Mouse (Mus musculus) liver, embryonic 16.5 days (tissue): ENCODE data around the gene Wiz. TPM values are rescaled to one million over a fixed set of nuclear protein-coding genes. Genes with fewer than 3 reads are reported as not detected.

Experiments used
- ATAC-seq: fragments of 200-750 bp; cut with Nextera tagmentation; 2 replicates; pipeline ENCODE4 v1.8.0; 2017; ENCODE audit warnings: low read depth, mild to moderate bottlenecking, moderate number of reproducible peaks, moderate library complexity
- H3K27ac ChIP-seq: fragments of 300-500 bp; sonication (generic); 2 replicates; pipeline ENCODE4 v1.5.1; 2014; ENCODE audit warnings: mild to moderate bottlenecking, low read length
- H3K27me3 ChIP-seq: fragments of 300-500 bp; sonication (generic); 2 replicates; pipeline ENCODE4 v1.6.1; 2014; ENCODE audit warnings: low read depth, low read length, mixed read lengths; ENCODE audit not compliant: control insufficient read depth, insufficient read depth
- H3K36me3 ChIP-seq: fragments of 300-500 bp; sonication (generic); 2 replicates; pipeline ENCODE4 v1.6.1; 2014; ENCODE audit warnings: mild to moderate bottlenecking; ENCODE audit not compliant: control insufficient read depth, insufficient read depth
- H3K4me1 ChIP-seq: fragments of 300-500 bp; sonication (generic); 2 replicates; pipeline ENCODE4 v1.6.1; 2014; ENCODE audit warnings: low read depth, low read length, mixed read lengths; ENCODE audit not compliant: control insufficient read depth
- H3K4me2 ChIP-seq: fragments of 300-500 bp; sonication (generic); 2 replicates; pipeline ENCODE4 v1.6.1; 2014; ENCODE audit warnings: low read depth, low read length, mixed read lengths
- H3K4me3 ChIP-seq: fragments of 300-500 bp; sonication (generic); 2 replicates; pipeline ENCODE4 v1.5.1; 2014; ENCODE audit warnings: low read depth, mild to moderate bottlenecking, low read length
- H3K9ac ChIP-seq: fragments of 300-500 bp; sonication (generic); 2 replicates; pipeline ENCODE4 v1.6.1; 2014; ENCODE audit warnings: low read depth, low read length
- H3K9me3 ChIP-seq: fragments of 300-500 bp; sonication (generic); replicated peaks from 2 replicates; pipeline ENCODE4 v1.6.1; 2016; ENCODE audit warnings: low read length; ENCODE audit not compliant: control insufficient read depth
- WGBS: fragments of 180-500 bp; shearing (Covaris S2); extraction: QIAGEN DNeasy Blood & Tissue Kit; methylation state at CpG from one replicate; pipeline ENCODE4 v1.1.7; 2014; ENCODE audit not compliant: insufficient replicate concordance; 5-methylcytosine and 5-hydroxymethylcytosine counted together
- microRNA-seq: library from miRNA; unstranded; fragments of <30 nt; microRNA quantifications from one replicate; pipeline ENCODE4, GENCODE M21; 2016
- polyA plus RNA-seq: library from polyadenylated mRNA; unstranded; fragments of >200 nt; fragmentation: Nextera tagmentation; extraction: Ambion mirVana; gene quantifications from 2 replicates; pipeline ENCODE4 v1.2.1, GENCODE M21; 2015

The Wiz gene
- polyA plus RNA-seq, 1 experiment from 2014 or later, result 5.8 TPM

DNA sequence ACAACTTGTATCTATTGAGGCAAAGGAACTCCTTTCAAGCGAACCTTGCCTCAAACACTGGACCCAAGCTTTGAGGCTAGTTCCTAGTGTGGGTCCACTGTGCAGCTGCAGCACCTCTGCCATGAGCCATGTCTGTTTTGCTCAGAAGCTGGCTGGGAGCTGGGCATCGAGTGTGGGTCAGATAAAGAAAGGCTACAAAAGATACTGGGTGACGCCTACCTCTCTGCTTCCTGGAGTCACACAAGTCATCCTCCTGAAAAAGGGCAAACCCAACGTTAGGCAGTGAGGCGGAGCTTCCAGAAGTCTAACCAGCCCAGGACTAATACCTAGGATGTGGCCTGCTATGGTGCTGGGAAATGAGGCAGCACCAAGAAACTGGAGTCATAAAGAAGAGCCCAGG, 75.3 kb downstream of the Wiz start:
- Histone ChIP-seq H3K4me3 (no peak overlapping the region), H3K4me1 (peaks cover 7% of the 10 kb centered on the region), H3K9ac (no peak overlapping the region), H3K9me3 (no peaks in the 10 kb centered on the region), H3K4me2 (no peak overlapping the region), H3K36me3 (peaks cover 78% of the 10 kb centered on the region), H3K27ac (no peak overlapping the region), H3K27me3 (no peaks in the 10 kb centered on the region)
- ATAC-seq, result peak; percentile 37
- WGBS, result 34% methylated on average over 5 of the region's 5 CpGs

DNA sequence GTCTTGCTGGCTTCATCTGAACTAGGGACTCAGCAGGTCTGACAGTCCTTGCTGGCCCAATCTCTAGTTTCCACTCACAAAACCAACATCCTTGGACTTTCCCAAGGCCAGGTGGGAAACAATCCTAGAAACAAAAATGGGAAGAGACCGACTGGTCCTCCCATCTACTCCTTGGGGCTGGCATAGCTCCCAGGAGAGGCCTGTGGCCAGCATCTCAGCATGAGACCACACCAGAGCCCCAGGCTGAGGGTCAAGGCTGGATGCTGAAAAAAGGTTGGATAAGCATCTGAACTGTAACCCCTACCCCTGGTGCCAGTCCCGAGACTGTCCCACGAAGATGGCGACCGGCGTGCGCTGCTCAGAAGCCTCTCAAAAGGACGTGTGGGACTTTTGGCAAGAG, 76.4 kb downstream of the Wiz start:
- ATAC-seq, result no peak
- H3K27ac ChIP-seq, result no peak overlapping the region
- H3K9ac ChIP-seq, result no peak overlapping the region
- WGBS, result 85% methylated on average over 8 of the region's 8 CpGs
- H3K27me3 ChIP-seq, result no peaks in the 10 kb centered on the region
- H3K4me2 ChIP-seq, result no peak overlapping the region
- no peaks in the 10 kb centered on the region for H3K9me3 ChIP-seq
- H3K4me1 ChIP-seq, result peaks cover 3% of the 10 kb centered on the region; the same call in 1 of the 2 replicates
- peaks cover 84% of the 10 kb centered on the region for H3K36me3 ChIP-seq
- H3K4me3 ChIP-seq, result no peak overlapping the region

DNA sequence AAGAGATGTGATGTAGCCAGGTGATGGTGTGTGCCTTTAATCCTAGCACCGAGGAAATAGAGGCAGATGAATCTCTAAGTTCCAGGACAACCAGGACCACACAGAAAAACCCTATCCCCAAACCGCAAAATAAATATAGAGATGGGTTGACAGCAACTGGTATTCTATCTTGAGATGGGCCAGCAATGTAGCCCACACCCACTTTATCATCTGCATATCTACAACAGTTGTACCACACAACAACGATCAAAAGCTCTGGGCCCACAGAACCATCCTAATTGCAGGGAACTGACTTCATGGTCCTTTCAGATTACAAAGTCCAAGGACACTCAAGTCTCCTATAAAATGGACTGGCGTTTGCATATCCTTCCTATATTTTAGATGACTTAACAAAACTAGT, 81.3 kb downstream of the Wiz start:
- H3K9ac ChIP-seq, result no peak overlapping the region
- WGBS, result 30% methylated on average over 4 of the region's 4 CpGs
- no peak overlapping the region for H3K27ac ChIP-seq
- ATAC-seq, result 0 out of 2 replicates have a peak, but pooled peaks have one; percentile 30
- peaks cover 4% of the 10 kb centered on the region; the same call in 1 of the 2 replicates for H3K4me1 ChIP-seq
- H3K36me3 ChIP-seq, result peaks cover 75% of the 10 kb centered on the region
- H3K4me2 ChIP-seq, result no peak overlapping the region
- H3K4me3 ChIP-seq, result no peak overlapping the region
- no peaks in the 10 kb centered on the region for H3K27me3 ChIP-seq
- H3K9me3 ChIP-seq, result no peaks in the 10 kb centered on the region

Small RNA genes lying within 50 kb of the gene (microRNA-seq; reads per million reads assigned to microRNA genes)
- not detected for gene Gm22201

Other genes starting within 250 kb of the Wiz start
- gene Notch3, start 222.6 kb downstream of the Wiz start, polyA plus RNA-seq, result 0.42 and 0.73 TPM in 2 replicates
- not detected in 2 replicates for gene Ephx3, start 199.9 kb downstream of the Wiz start, polyA plus RNA-seq
- gene Brd4, start 104.7 kb downstream of the Wiz start, polyA plus RNA-seq, result 28.3 and 36.0 TPM in 2 replicates
- 29.7 and 31.2 TPM in 2 replicates for gene Akap8, start 68.2 kb downstream of the Wiz start, polyA plus RNA-seq
- 37.9 and 42.2 TPM in 2 replicates for gene Akap8l, start 38.8 kb downstream of the Wiz start, polyA plus RNA-seq
- gene Rasal3, start 14.1 kb upstream of the Wiz start, polyA plus RNA-seq, result 2.6 and 2.9 TPM in 2 replicates
- gene Pglyrp2, start 34.7 kb upstream of the Wiz start, polyA plus RNA-seq, result 11.0 and 12.9 TPM in 2 replicates
- 0.69 and 0.81 TPM in 2 replicates for gene Cyp4f39, start 63.3 kb upstream of the Wiz start, polyA plus RNA-seq
- 0.62 and 0.87 TPM in 2 replicates for gene Cyp4f17, start 116.6 kb upstream of the Wiz start, polyA plus RNA-seq
- gene Cyp4f16, start 147.1 kb upstream of the Wiz start, polyA plus RNA-seq, result 4.4 and 4.6 TPM in 2 replicates
- gene Cyp4f37, start 231.9 kb upstream of the Wiz start, polyA plus RNA-seq, result not detected in 2 replicates